Mouse (Mus musculus) megakaryocyte, embryonic 14.5 days (primary cell): ENCODE data around the gene Agmo. TPM values are rescaled to one million over a fixed set of nuclear protein-coding genes. Genes with fewer than 3 reads are reported as not detected.

Experiments used
- H3K27me3 ChIP-seq: replicated peaks from 2 replicates; pipeline ENCODE3; 2012; ENCODE audit warnings: inconsistent platforms
- H3K36me3 ChIP-seq: replicated peaks from 2 replicates; pipeline ENCODE3; 2012; ENCODE audit warnings: low read length, inconsistent platforms, mixed read lengths
- H3K4me1 ChIP-seq: 2 replicates; pipeline ENCODE4 v1.6.1; 2012; ENCODE audit warnings: inconsistent platforms
- H3K4me3 ChIP-seq: replicated peaks from 2 replicates; pipeline ENCODE3; 2012; ENCODE audit warnings: moderate library complexity, mild to moderate bottlenecking, inconsistent platforms
- H3K9me3 ChIP-seq: 2 replicates; pipeline ENCODE4 v1.6.1; 2012; ENCODE audit warnings: inconsistent platforms
- FLI1 ChIP-seq: IDR thresholded peaks from 2 replicates; pipeline ENCODE4 v1.6.1; 2012; ENCODE audit warnings: low read length, inconsistent platforms, mixed read lengths
- GATA1 ChIP-seq: IDR thresholded peaks from 3 replicates; pipeline ENCODE4 v1.6.1; 2012; ENCODE audit warnings: mixed read lengths, low read length, inconsistent platforms, borderline replicate concordance
- polyA plus RNA-seq: library from polyadenylated mRNA; stranded (reverse); fragments of >175 nt; gene quantifications from 2 replicates; pipeline ENCODE4 v1.2.3, GENCODE M21; 2012; ENCODE audit warnings: low replicate concordance; ENCODE audit not compliant: insufficient read depth

Agmo gene
- polyA plus RNA-seq, 1 experiment = not detected

GRCm38 (mm10) chr12:37612837-37613236, 371.4 kb downstream of the Agmo start:
- no peak overlapping the region for H3K4me3 ChIP-seq
- no peaks in the 10 kb centered on the region for H3K27me3 ChIP-seq
- TF ChIP-seq GATA1 = no peak
- TF ChIP-seq FLI1 = no peak

DNA sequence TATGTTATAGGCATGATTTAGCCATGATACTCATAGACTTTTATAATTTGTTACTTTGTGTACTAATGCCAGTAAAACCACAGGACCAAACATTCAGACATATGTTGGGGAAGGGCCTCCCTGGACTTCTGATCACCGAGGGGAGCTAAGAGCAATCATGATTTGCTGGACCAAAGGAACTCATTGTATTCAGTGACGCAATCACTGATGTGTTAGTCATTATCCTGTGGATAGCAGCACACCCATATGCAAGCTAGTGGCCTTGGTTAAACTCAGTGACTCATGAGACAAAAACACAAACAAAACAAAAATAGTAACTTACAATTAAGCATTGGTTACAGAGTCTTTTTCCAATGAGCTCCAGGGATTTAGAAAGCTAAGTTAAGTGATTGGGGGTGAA, 373.3 kb downstream of the Agmo start:
- H3K9me3 ChIP-seq = no peaks in the 10 kb centered on the region
- H3K4me3 ChIP-seq = no peak overlapping the region
- H3K36me3 ChIP-seq = no peaks in the 10 kb centered on the region
- no peak for TF ChIP-seq GATA1
- H3K27me3 ChIP-seq = no peaks in the 10 kb centered on the region
- H3K4me1 ChIP-seq = no peaks in the 10 kb centered on the region

More at GRCm38 (mm10) chr12:37612837-37613236, 371.4 kb downstream of the Agmo start:
- H3K36me3 ChIP-seq = no peaks in the 10 kb centered on the region
- no peaks in the 10 kb centered on the region for H3K4me1 ChIP-seq
- no peaks in the 10 kb centered on the region for H3K9me3 ChIP-seq

GRCm38 (mm10) chr12:37624078-37624477, 382.6 kb downstream of the Agmo start:
- Histone ChIP-seq H3K36me3 (no peaks in the 10 kb centered on the region), H3K4me3 (no peak overlapping the region)
- TF ChIP-seq FLI1 (no peak), GATA1 (no peak)

More at GRCm38 (mm10) chr12:37624078-37624477, 382.6 kb downstream of the Agmo start:
- no peaks in the 10 kb centered on the region for H3K27me3 ChIP-seq
- no peaks in the 10 kb centered on the region for H3K4me1 ChIP-seq
- no peaks in the 10 kb centered on the region for H3K9me3 ChIP-seq

Other genes starting within 250 kb of the Agmo start
- not detected in 2 replicates for gene Meox2, start 133.1 kb upstream of the Agmo start, polyA plus RNA-seq